Mouse (Mus musculus): ENCODE results near the gene Kdm6b. TPM values are rescaled to one million over a fixed set of nuclear protein-coding genes. Genes with fewer than 3 reads are reported as not detected.

The Kdm6b gene
- total and polyA plus RNA-seq, 2 experiments from 2014 or later, result 10.5 to 20.5 TPM

DNA sequence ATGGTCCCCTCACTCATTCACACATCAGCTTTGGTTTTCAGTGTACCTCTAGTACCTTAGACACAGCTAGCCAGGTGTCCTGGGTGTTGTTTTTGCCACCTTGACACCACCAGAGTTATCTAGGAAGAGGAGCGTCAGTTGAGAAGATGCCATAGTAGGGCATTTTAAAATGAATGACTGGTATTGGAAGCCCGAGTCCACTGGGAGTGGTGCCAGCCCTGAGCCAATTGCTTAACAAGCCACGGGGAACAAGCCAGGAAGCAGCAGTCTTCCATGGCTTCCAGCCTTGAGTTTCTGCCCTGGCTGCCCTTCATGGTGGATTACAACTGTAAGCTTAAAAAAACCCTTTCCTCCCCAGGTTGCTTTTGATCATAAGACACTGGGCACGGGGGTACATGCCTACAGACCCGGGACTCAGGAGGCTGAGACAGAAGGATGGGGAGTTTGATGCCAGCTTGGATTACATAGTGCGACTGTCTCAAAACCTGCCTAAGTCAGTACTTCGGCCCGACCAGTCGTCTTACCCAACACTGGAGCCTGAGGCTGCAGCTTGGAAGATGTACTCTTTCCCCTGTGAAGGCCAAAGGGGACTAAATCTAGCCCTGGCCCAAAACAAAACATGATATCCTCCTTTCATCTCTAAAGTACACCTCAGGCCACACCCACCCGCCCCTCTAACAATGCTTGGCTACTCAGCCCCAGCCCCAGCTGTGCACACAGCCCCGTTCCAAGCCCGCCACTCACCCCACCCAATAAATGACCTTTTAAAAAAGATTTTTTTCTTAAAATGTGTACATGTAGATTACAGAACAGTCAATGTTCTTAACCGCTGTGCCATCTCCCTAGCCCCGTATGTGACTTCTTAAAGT, 23.7 kb downstream of the Kdm6b start:
- H3K9me3 ChIP-seq (ENCODE audit: low read length), result no peaks in the 10 kb centered on the region
- no peaks in the 10 kb centered on the region for H3K36me3 ChIP-seq (ENCODE audit: insufficient read depth, low read length)
- H3K4me3 ChIP-seq (ENCODE audit: low read length), result no peak overlapping the region
- no peaks in the 10 kb centered on the region for H3K27me3 ChIP-seq (ENCODE audit: insufficient read depth, low read length)
- no peak for TF ChIP-seq CTCF (IDR thresholded peaks at IDR 0.05; ENCODE audit: low read depth)
- whole genome bisulfite sequencing, result 45% methylated on average over 14 of the region's 14 CpGs
- no peak overlapping the region for H3K4me2 ChIP-seq (ENCODE audit: low read depth, low read length)
- no peak overlapping the region for H3K27ac ChIP-seq
- ATAC-seq (no peak), DNase-seq (ENCODE audit: low spot score) (peak; percentile 64)
- no peaks in the 10 kb centered on the region for H3K4me1 ChIP-seq (ENCODE audit: insufficient read depth, low read length)
- H3K9ac ChIP-seq (replicated peaks; ENCODE audit: low read length), result no peak overlapping the region

DNA sequence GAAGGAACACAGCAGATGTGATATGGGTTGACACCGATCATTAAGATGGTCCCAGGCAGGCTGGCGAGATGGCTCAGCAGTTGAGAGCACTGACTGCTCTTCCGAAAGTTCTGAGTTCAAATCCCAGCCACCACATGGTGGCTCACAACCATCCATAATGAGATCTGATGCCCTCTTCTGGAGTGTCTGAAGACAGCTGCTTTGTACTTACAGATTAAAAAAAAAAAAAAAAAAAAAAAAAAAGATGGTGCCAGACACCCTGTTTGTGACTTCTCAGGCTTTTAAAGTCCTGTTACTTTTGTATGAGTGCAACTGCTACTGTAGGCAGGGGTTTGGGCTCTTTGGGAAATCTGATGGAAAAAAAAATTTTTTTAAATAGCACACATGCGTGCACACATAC, 24.8 kb downstream of the Kdm6b start:
- DNase-seq (ENCODE audit: low spot score) (no peak), ATAC-seq (no peak)
- Histone ChIP-seq H3K27ac (no peak overlapping the region), H3K9me3 (ENCODE audit: low read length) (no peaks in the 10 kb centered on the region), H3K36me3 (ENCODE audit: insufficient read depth, low read length) (no peaks in the 10 kb centered on the region), H3K4me3 (ENCODE audit: low read length) (no peak overlapping the region), H3K4me2 (ENCODE audit: low read depth, low read length) (no peak overlapping the region), H3K4me1 (ENCODE audit: insufficient read depth, low read length) (no peaks in the 10 kb centered on the region), H3K9ac (replicated peaks; ENCODE audit: low read length) (no peak overlapping the region), H3K27me3 (ENCODE audit: insufficient read depth, low read length) (no peaks in the 10 kb centered on the region)
- WGBS, result 98% methylated on average over 4 of the region's 4 CpGs
- TF ChIP-seq CTCF (IDR thresholded peaks at IDR 0.05; ENCODE audit: low read depth), result 0 out of 2 replicates have a peak, but pooled peaks have one; percentile 10

DNA sequence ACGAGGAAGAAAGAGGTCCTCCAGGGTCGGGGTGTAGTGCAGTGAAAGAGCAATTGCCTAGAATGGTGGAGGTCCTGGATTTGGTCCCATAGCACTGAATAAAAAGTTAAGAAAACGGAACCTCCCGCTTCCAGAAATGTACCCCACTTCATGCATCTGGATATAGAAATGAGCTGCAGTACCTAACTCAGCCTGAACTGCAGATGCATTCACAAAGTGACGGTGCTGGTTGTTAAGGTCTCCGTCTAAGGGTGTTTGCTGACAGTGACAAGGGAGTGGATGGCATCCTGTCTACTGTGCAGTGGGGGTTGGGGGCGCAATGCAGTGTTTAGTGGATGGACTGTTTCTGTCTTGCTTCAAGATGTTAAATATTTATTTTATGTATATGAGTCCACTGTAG, 26.7 kb downstream of the Kdm6b start:
- H3K27ac ChIP-seq, result no peak overlapping the region
- H3K4me2 ChIP-seq (ENCODE audit: low read depth, low read length), result no peak overlapping the region
- H3K27me3 ChIP-seq (ENCODE audit: insufficient read depth, low read length), result no peaks in the 10 kb centered on the region
- peak; percentile 56 for TF ChIP-seq CTCF (IDR thresholded peaks at IDR 0.05; ENCODE audit: low read depth)
- 80% methylated on average over 7 of the region's 7 CpGs for WGBS
- H3K9ac ChIP-seq (replicated peaks; ENCODE audit: low read length), result no peak overlapping the region
- DNase-seq (ENCODE audit: low spot score) (no peak), ATAC-seq (no peak)
- H3K36me3 ChIP-seq (ENCODE audit: insufficient read depth, low read length), result no peaks in the 10 kb centered on the region
- no peaks in the 10 kb centered on the region for H3K9me3 ChIP-seq (ENCODE audit: low read length)
- H3K4me1 ChIP-seq (ENCODE audit: insufficient read depth, low read length), result no peaks in the 10 kb centered on the region
- H3K4me3 ChIP-seq (ENCODE audit: low read length), result no peak overlapping the region

DNA sequence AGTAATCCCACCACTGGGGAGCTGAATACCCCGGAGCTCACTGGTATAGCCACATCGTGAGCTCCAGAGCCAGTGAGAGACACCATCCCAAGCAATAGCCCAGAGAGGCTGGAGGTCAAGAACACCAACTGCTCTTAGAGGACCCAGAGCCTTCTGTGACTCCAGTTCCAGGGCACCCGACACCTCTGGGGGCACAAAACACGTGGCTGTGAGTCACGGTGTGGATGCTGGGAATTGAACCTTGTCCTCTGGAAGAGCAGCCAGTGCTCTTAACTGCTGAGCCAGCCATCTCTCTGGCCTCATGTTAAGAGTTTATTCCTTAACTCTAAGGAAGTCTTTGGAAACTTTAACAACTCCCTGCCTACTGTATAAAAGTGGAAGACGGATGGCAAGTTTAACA, 28.5 kb downstream of the Kdm6b start:
- Histone ChIP-seq H3K27ac (no peak overlapping the region), H3K9me3 (ENCODE audit: low read length) (no peaks in the 10 kb centered on the region), H3K36me3 (ENCODE audit: insufficient read depth, low read length) (no peaks in the 10 kb centered on the region), H3K9ac (replicated peaks; ENCODE audit: low read length) (no peak overlapping the region), H3K27me3 (ENCODE audit: insufficient read depth, low read length) (no peaks in the 10 kb centered on the region), H3K4me1 (ENCODE audit: insufficient read depth, low read length) (no peaks in the 10 kb centered on the region), H3K4me2 (ENCODE audit: low read depth, low read length) (no peak overlapping the region), H3K4me3 (ENCODE audit: low read length) (no peak overlapping the region)
- no peak for TF ChIP-seq CTCF (IDR thresholded peaks at IDR 0.05; ENCODE audit: low read depth)
- DNase-seq (ENCODE audit: low spot score), result no peak
- WGBS, result 81% methylated on average over 6 of the region's 6 CpGs
- no peak for ATAC-seq

DNA sequence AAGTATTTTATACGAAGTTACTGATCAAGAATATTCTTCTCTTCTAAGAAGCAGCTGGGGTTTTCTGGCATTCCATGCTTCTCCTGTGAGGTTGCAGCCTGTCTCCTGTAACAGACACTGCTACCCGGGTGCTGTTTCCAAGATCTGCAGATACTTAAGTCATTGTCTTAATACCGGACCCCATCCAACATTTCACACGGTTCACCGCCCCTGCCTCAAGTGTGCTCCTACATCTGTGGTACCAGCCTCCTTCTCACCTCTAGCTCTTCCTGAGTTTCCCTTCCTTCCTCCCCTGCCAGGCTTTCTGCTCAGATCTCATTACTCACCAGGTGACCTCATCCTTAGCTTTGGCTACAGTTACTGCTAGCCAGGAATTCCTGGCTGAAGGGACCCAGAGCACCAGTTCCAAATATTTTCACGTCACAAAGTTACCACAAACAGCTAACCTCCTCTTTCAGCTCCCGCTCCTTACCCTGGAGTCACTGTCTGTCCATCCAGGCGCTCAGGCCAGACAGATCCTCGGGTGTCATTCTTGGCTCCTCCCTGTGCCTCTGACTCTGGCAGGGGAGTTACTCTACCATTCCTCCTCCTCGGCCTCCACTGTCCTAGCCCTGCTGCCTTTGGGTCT, 30.9 kb downstream of the Kdm6b start:
- Histone ChIP-seq H3K27ac (no peak overlapping the region), H3K4me2 (ENCODE audit: low read depth, low read length) (no peak overlapping the region), H3K4me1 (ENCODE audit: insufficient read depth, low read length) (no peaks in the 10 kb centered on the region), H3K4me3 (ENCODE audit: low read length) (no peak overlapping the region), H3K9ac (replicated peaks; ENCODE audit: low read length) (no peak overlapping the region), H3K36me3 (ENCODE audit: insufficient read depth, low read length) (no peaks in the 10 kb centered on the region), H3K27me3 (ENCODE audit: insufficient read depth, low read length) (no peaks in the 10 kb centered on the region), H3K9me3 (ENCODE audit: low read length) (no peaks in the 10 kb centered on the region)
- no peak for TF ChIP-seq CTCF (IDR thresholded peaks at IDR 0.05; ENCODE audit: low read depth)
- 54% methylated on average over 10 of the region's 10 CpGs for WGBS
- DNase-seq (ENCODE audit: low spot score), result no peak
- ATAC-seq, result no peak

DNA sequence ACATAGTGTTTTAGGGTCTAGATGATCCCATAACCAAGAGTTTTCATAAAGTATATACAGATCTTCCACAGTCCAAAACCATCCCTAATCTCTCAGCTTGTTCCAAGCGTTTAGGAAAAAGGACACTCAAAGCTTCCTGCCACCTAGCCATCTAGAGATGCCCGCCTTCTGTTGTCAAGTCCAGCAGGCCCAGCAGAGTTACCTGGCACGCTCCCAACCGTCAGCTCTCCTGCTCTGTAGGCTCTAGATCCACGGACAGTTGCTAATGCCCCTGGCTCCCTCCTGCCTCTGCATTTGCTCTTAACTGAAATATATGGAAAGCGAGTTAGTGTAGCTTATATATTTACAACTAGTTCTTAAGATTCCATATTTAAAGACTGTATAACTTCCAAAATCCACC, 32.1 kb downstream of the Kdm6b start:
- Histone ChIP-seq H3K9me3 (ENCODE audit: low read length) (no peaks in the 10 kb centered on the region), H3K27me3 (ENCODE audit: insufficient read depth, low read length) (no peaks in the 10 kb centered on the region), H3K36me3 (ENCODE audit: insufficient read depth, low read length) (no peaks in the 10 kb centered on the region), H3K9ac (replicated peaks; ENCODE audit: low read length) (no peak overlapping the region), H3K27ac (no peak overlapping the region), H3K4me1 (ENCODE audit: insufficient read depth, low read length) (no peaks in the 10 kb centered on the region), H3K4me3 (ENCODE audit: low read length) (no peak overlapping the region), H3K4me2 (ENCODE audit: low read depth, low read length) (no peak overlapping the region)
- DNase-seq (ENCODE audit: low spot score) (peak; percentile 51), ATAC-seq (no peak)
- TF ChIP-seq CTCF (IDR thresholded peaks at IDR 0.05; ENCODE audit: low read depth), result no peak
- WGBS, result 69% methylated on average over 6 of the region's 6 CpGs

DNA sequence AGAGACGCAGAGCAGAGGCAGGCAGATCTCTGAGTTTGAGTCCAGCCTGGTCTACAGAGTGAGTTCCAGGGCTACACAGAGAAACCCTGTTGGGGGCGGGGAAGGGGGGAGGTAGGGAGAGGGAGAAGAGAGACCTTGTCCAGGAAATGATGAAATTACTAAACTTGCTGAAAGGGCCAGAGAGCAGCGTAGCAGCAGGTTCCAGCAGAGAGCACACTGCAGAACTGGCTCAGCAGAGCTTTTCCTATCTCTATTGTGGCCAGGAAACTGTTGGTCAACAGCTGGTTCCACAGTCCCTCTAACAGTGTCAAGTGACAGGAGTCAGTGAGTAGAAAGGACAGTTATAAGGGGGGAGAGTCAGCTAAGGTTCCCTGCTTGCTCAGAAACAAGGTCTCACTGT, 33.9 kb downstream of the Kdm6b start:
- no peaks in the 10 kb centered on the region for H3K4me1 ChIP-seq (ENCODE audit: insufficient read depth, low read length)
- WGBS, result 93% methylated on average over 3 of the region's 3 CpGs
- no peak for ATAC-seq
- no peak for DNase-seq (ENCODE audit: low spot score)
- H3K4me3 ChIP-seq (ENCODE audit: low read length), result no peak overlapping the region
- no peaks in the 10 kb centered on the region; the same call in 1 of the 2 replicates for H3K36me3 ChIP-seq (ENCODE audit: insufficient read depth, low read length)
- no peak overlapping the region for H3K27ac ChIP-seq
- no peaks in the 10 kb centered on the region for H3K9me3 ChIP-seq (ENCODE audit: low read length)
- no peaks in the 10 kb centered on the region for H3K27me3 ChIP-seq (ENCODE audit: insufficient read depth, low read length)
- H3K4me2 ChIP-seq (ENCODE audit: low read depth, low read length), result no peak overlapping the region
- H3K9ac ChIP-seq (replicated peaks; ENCODE audit: low read length), result no peak overlapping the region
- TF ChIP-seq CTCF (IDR thresholded peaks at IDR 0.05; ENCODE audit: low read depth), result no peak

Data from hindbrain, postnatal 0 days (tissue).